Mouse (Mus musculus): ENCODE measurements around the gene Sp1.
A peak's percentile ranks its signal among the peaks of the same experiment; 100 is the strongest.

The Sp1 gene

GRCm38 (mm10) chr15:102470183-102470604 is 64.3 kb downstream of the Sp1 start, which contains the start of gene Pcbp2:
Gene Pcbp2, plus strand, starts transcription at chr15:102470539.
- Histone ChIP-seq H3K9me3 (ENCODE audit: low read length) (no peaks in the 10 kb centered on the region), H3K4me3 (replicated peaks; ENCODE audit: low read length) (peak within 1 kb of the TSS; percentile 92), H3K4me1 (replicated peaks; ENCODE audit: low read depth, low read length) (peaks cover 38% of the 10 kb centered on the region), H3K27me3 (ENCODE audit: insufficient read depth, low read length) (no peaks in the 10 kb centered on the region), H3K36me3 (ENCODE audit: insufficient read depth, low read length) (peaks cover 75% of the 10 kb centered on the region)
- TF ChIP-seq CTCF (conservative IDR thresholded peaks at IDR 0.05; ENCODE audit: low read length) = peak; percentile 69
- no peak for TF ChIP-seq NANOG (IDR thresholded peaks at IDR 0.05; ENCODE audit: borderline replicate concordance, low read length)

DNA sequence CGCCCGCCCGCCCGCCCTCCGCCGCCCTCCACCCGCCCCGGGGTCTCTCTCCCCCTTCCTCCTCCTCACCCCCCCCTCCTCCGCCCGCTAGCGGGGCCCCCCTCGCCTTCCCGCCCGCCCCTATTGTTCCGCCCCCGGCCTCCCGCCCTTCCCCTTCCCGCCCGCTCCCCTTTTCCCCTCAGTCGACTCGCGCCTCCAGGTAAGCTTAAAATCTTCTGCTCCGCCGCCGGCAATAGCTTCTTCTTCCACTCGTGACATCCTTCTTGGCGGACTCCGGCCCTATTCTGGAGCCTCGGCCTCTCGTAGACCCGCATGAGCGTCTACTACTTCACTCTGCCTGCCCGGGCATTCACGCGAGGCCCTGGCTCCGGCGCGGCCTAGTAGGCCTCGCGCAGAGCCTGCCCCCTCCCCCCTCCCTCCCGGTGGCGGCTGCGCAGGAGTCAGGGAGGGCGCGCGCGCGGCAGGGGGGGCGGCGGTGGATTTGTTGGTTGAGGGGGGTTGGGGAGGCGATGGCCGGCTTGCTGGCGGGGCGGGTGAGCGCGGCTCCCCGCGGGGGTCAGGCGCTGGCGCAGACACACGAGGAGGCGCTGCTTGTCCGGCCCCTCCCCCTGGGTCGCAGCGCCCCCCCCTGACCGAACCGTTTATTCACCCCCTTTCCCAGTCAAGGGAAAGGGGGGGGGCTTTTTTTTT is 64.8 kb downstream of the Sp1 start:
- Histone ChIP-seq H3K27me3 (ENCODE audit: insufficient read depth, low read length) (no peaks in the 10 kb centered on the region), H3K9me3 (ENCODE audit: low read length) (no peaks in the 10 kb centered on the region), H3K36me3 (ENCODE audit: insufficient read depth, low read length) (peaks cover 75% of the 10 kb centered on the region), H3K4me1 (replicated peaks; ENCODE audit: low read depth, low read length) (peaks cover 43% of the 10 kb centered on the region), H3K4me3 (replicated peaks; ENCODE audit: low read length) (peak overlapping the region; percentile 92)
- no peak for TF ChIP-seq POU5F1 (IDR thresholded peaks at IDR 0.05; ENCODE audit: borderline replicate concordance, low read length)
- no peak for TF ChIP-seq CTCF (conservative IDR thresholded peaks at IDR 0.05; ENCODE audit: low read length)
- TF ChIP-seq NANOG (IDR thresholded peaks at IDR 0.05; ENCODE audit: borderline replicate concordance, low read length) = no peak

DNA sequence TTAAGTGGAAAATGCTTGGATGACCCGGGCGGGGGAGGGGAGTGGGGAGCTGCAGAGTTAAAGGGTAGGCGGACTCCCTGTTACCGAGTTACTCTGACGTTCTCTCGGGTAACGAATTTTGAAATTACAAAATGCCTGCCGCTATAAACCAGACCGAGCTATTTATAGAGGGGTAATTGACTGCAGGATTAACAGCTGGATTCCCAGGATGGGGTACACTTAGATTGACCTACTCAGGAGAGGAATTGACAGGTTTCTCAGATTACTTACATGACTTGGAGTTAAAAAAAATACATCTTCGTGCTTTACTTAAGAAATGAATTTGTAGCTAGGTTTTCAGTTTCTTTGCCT is 65.3 kb downstream of the Sp1 start:
- peaks cover 48% of the 10 kb centered on the region for H3K4me1 ChIP-seq (replicated peaks; ENCODE audit: low read depth, low read length)
- TF ChIP-seq CTCF (conservative IDR thresholded peaks at IDR 0.05; ENCODE audit: low read length) (no peak), NANOG (IDR thresholded peaks at IDR 0.05; ENCODE audit: borderline replicate concordance, low read length) (no peak), POU5F1 (IDR thresholded peaks at IDR 0.05; ENCODE audit: borderline replicate concordance, low read length) (no peak)
- H3K27me3 ChIP-seq (ENCODE audit: insufficient read depth, low read length) = no peaks in the 10 kb centered on the region
- peaks cover 75% of the 10 kb centered on the region for H3K36me3 ChIP-seq (ENCODE audit: insufficient read depth, low read length)
- no peaks in the 10 kb centered on the region for H3K9me3 ChIP-seq (ENCODE audit: low read length)
- H3K4me3 ChIP-seq (replicated peaks; ENCODE audit: low read length) = peak overlapping the region; percentile 92

- peak overlapping the region; percentile 92 for H3K4me3 ChIP-seq (replicated peaks; ENCODE audit: low read length)
- H3K9me3 ChIP-seq (ENCODE audit: low read length) = no peaks in the 10 kb centered on the region
- peaks cover 75% of the 10 kb centered on the region for H3K36me3 ChIP-seq (ENCODE audit: insufficient read depth, low read length)
- H3K4me1 ChIP-seq (replicated peaks; ENCODE audit: low read depth, low read length) = peaks cover 52% of the 10 kb centered on the region
- no peaks in the 10 kb centered on the region for H3K27me3 ChIP-seq (ENCODE audit: insufficient read depth, low read length)
- TF ChIP-seq CTCF (conservative IDR thresholded peaks at IDR 0.05; ENCODE audit: low read length) = no peak
- TF ChIP-seq NANOG (IDR thresholded peaks at IDR 0.05; ENCODE audit: borderline replicate concordance, low read length) = no peak
- no peak for TF ChIP-seq POU5F1 (IDR thresholded peaks at IDR 0.05; ENCODE audit: borderline replicate concordance, low read length)
These were observed 65.8 kb downstream of the Sp1 start for GRCm38 (mm10) chr15:102471727-102472126.

GRCm38 (mm10) chr15:102473246-102473645 is 67.3 kb downstream of the Sp1 start:
- Histone ChIP-seq H3K9me3 (ENCODE audit: low read length) (no peaks in the 10 kb centered on the region), H3K27me3 (ENCODE audit: insufficient read depth, low read length) (no peaks in the 10 kb centered on the region), H3K4me1 (replicated peaks; ENCODE audit: low read depth, low read length) (peaks cover 66% of the 10 kb centered on the region), H3K36me3 (ENCODE audit: insufficient read depth, low read length) (peaks cover 77% of the 10 kb centered on the region), H3K4me3 (replicated peaks; ENCODE audit: low read length) (peak overlapping the region; percentile 92)
- TF ChIP-seq POU5F1 (IDR thresholded peaks at IDR 0.05; ENCODE audit: borderline replicate concordance, low read length) = no peak
- TF ChIP-seq NANOG (IDR thresholded peaks at IDR 0.05; ENCODE audit: borderline replicate concordance, low read length) = no peak
- TF ChIP-seq CTCF (conservative IDR thresholded peaks at IDR 0.05; ENCODE audit: low read length) = no peak

DNA sequence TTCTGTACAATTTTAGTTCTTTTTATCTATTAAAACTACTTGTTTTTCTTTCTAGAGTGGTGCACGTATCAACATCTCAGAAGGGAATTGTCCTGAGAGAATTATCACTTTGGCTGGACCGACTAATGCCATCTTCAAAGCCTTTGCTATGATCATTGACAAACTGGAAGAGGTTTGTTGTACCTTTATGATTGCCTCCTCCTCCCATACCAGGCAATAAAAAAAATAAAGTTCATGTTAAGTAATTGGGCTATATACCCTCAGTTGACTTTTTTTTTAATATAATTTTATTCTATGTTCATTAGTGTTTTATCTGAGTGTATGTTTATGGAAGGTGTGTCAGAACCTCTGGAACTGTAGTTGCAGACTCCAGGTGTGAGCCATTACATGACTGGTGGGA is 68.6 kb downstream of the Sp1 start:
- Histone ChIP-seq H3K9me3 (ENCODE audit: low read length) (no peaks in the 10 kb centered on the region), H3K4me1 (replicated peaks; ENCODE audit: low read depth, low read length) (peaks cover 69% of the 10 kb centered on the region), H3K4me3 (replicated peaks; ENCODE audit: low read length) (no peak overlapping the region), H3K27me3 (ENCODE audit: insufficient read depth, low read length) (no peaks in the 10 kb centered on the region), H3K36me3 (ENCODE audit: insufficient read depth, low read length) (peaks cover 78% of the 10 kb centered on the region)
- TF ChIP-seq CTCF (conservative IDR thresholded peaks at IDR 0.05; ENCODE audit: low read length) (no peak), POU5F1 (IDR thresholded peaks at IDR 0.05; ENCODE audit: borderline replicate concordance, low read length) (no peak), NANOG (IDR thresholded peaks at IDR 0.05; ENCODE audit: borderline replicate concordance, low read length) (no peak)

- no peaks in the 10 kb centered on the region for H3K9me3 ChIP-seq (ENCODE audit: low read length)
- H3K4me3 ChIP-seq (replicated peaks; ENCODE audit: low read length) = no peak overlapping the region
- peaks cover 55% of the 10 kb centered on the region for H3K4me1 ChIP-seq (replicated peaks; ENCODE audit: low read depth, low read length)
- H3K27me3 ChIP-seq (ENCODE audit: insufficient read depth, low read length) = no peaks in the 10 kb centered on the region
- H3K36me3 ChIP-seq (ENCODE audit: insufficient read depth, low read length) = peaks cover 99% of the 10 kb centered on the region
- TF ChIP-seq POU5F1 (IDR thresholded peaks at IDR 0.05; ENCODE audit: borderline replicate concordance, low read length) = no peak
- no peak for TF ChIP-seq NANOG (IDR thresholded peaks at IDR 0.05; ENCODE audit: borderline replicate concordance, low read length)
- no peak for TF ChIP-seq CTCF (conservative IDR thresholded peaks at IDR 0.05; ENCODE audit: low read length)
These were observed 77.2 kb downstream of the Sp1 start for GRCm38 (mm10) chr15:102483136-102483535.

- peaks cover 100% of the 10 kb centered on the region for H3K36me3 ChIP-seq (ENCODE audit: insufficient read depth, low read length)
These were observed 79.9 kb downstream of the Sp1 start for GRCm38 (mm10) chr15:102485853-102486252.

More at GRCm38 (mm10) chr15:102485853-102486252, 79.9 kb downstream of the Sp1 start:
- no peak for TF ChIP-seq CTCF (conservative IDR thresholded peaks at IDR 0.05; ENCODE audit: low read length)
- no peak for TF ChIP-seq POU5F1 (IDR thresholded peaks at IDR 0.05; ENCODE audit: borderline replicate concordance, low read length)
- TF ChIP-seq NANOG (IDR thresholded peaks at IDR 0.05; ENCODE audit: borderline replicate concordance, low read length) = no peak
- H3K4me3 ChIP-seq (replicated peaks; ENCODE audit: low read length) = no peak overlapping the region
- no peaks in the 10 kb centered on the region for H3K27me3 ChIP-seq (ENCODE audit: insufficient read depth, low read length)
- H3K9me3 ChIP-seq (ENCODE audit: low read length) = no peaks in the 10 kb centered on the region
- H3K4me1 ChIP-seq (replicated peaks; ENCODE audit: low read depth, low read length) = peaks cover 38% of the 10 kb centered on the region

Data from E14TG2a.4 (cell line).